Mouse (Mus musculus): ENCODE data around the gene Odaph. TPM values are rescaled to one million over a fixed set of nuclear protein-coding genes. Genes with fewer than 3 reads are reported as not detected.

Odaph gene
- total and polyA plus RNA-seq, 3 experiments, result 0.25 to 3.3 (median 1.7) TPM

GRCm38 (mm10) chr5:92000770-92001169 lies 13.5 kb downstream of the Odaph start:
- Histone ChIP-seq H3K9ac (ENCODE audit: insufficient read depth, low read depth) (no peak overlapping the region), H3K36me3 (replicated peaks in 1 of 2; ENCODE audit: control insufficient read depth in 1 of 2, insufficient read depth in 1 of 2, low read length in 1 of 2) (no peaks in the 10 kb centered on the region), H3K4me3 (replicated peaks in 1 of 3; ENCODE audit: low read depth in 2 of 3, low read length in 2 of 3, poor library complexity in 1 of 3) (no peak overlapping the region), H3K27me3 (replicated peaks) (no peaks in the 10 kb centered on the region), H3K79me2 (replicated peaks; ENCODE audit: control insufficient read depth, extremely low read depth, insufficient read depth, poor library complexity, severe bottlenecking) (no peaks in the 10 kb centered on the region), H3K27ac (ENCODE audit: insufficient read depth, low read depth) (no peak overlapping the region), H3K9me3 (replicated peaks; ENCODE audit: low read length) (peaks cover 22% of the 10 kb centered on the region), H3K4me1 (ENCODE audit: control insufficient read depth in 1 of 2, insufficient read depth in 2 of 2) (no peaks in the 10 kb centered on the region), H3K4me2 (ENCODE audit: insufficient read depth, low read depth, poor library complexity, severe bottlenecking) (no peak overlapping the region)
- peak; percentile 26 for DNase-seq (ENCODE audit: extremely low read depth)
- dilution Hi-C loops (cut with MboI; ENCODE audit: extremely low pct_ligation_motif_present, extremely low pct_unique_long_range_greater_than_20kb, low sequenced_read_pairs) (no loop called here), in situ Hi-C loops (cut with MboI; ENCODE audit: low pct_ligation_motif_present, low pct_unique_long_range_greater_than_20kb, low sequenced_read_pairs) (no loop called here)
- no peak for TF ChIP-seq CHD1 (IDR thresholded peaks at IDR 0.05; ENCODE audit: low read depth, low read length)
- no peak for TF ChIP-seq BHLHE40 (IDR thresholded peaks at IDR 0.05; ENCODE audit: low read depth, low read length)
- no peak for TF ChIP-seq JUN (IDR thresholded peaks at IDR 0.05; ENCODE audit: insufficient read depth, low read depth, low read length)
- no peak for TF ChIP-seq MYC (IDR thresholded peaks at IDR 0.05; ENCODE audit: low read depth, low read length)
- no peak for TF ChIP-seq ELF1 (IDR thresholded peaks at IDR 0.05; ENCODE audit: low read depth, low read length)
- TF ChIP-seq HCFC1 (IDR thresholded peaks at IDR 0.05; ENCODE audit: low read depth, low read length), result no peak
- no peak for TF ChIP-seq GABPA (IDR thresholded peaks at IDR 0.05; ENCODE audit: insufficient replicate concordance, low read depth, low read length)

- Histone ChIP-seq H3K4me2 (ENCODE audit: insufficient read depth, low read depth, poor library complexity, severe bottlenecking) (no peak overlapping the region), H3K4me3 (replicated peaks in 1 of 3; ENCODE audit: low read depth in 2 of 3, low read length in 2 of 3, poor library complexity in 1 of 3) (no peak overlapping the region), H3K4me1 (ENCODE audit: control insufficient read depth in 1 of 2, insufficient read depth in 2 of 2) (no peaks in the 10 kb centered on the region), H3K9ac (ENCODE audit: insufficient read depth, low read depth) (no peak overlapping the region), H3K27ac (ENCODE audit: insufficient read depth, low read depth) (no peak overlapping the region), H3K27me3 (replicated peaks) (no peaks in the 10 kb centered on the region), H3K9me3 (replicated peaks; ENCODE audit: low read length) (peaks cover 21% of the 10 kb centered on the region), H3K79me2 (replicated peaks; ENCODE audit: control insufficient read depth, extremely low read depth, insufficient read depth, poor library complexity, severe bottlenecking) (no peaks in the 10 kb centered on the region), H3K36me3 (replicated peaks in 1 of 2; ENCODE audit: control insufficient read depth in 1 of 2, insufficient read depth in 1 of 2, low read length in 1 of 2) (no peaks in the 10 kb centered on the region)
- in situ Hi-C loops (cut with MboI; ENCODE audit: low pct_ligation_motif_present, low pct_unique_long_range_greater_than_20kb, low sequenced_read_pairs), result no loop called here
- dilution Hi-C loops (cut with MboI; ENCODE audit: extremely low pct_ligation_motif_present, extremely low pct_unique_long_range_greater_than_20kb, low sequenced_read_pairs), result no loop called here
- TF ChIP-seq RAD21 (IDR thresholded peaks at IDR 0.05; ENCODE audit: low read depth, low read length), result peak; percentile 93
- TF ChIP-seq MYC (IDR thresholded peaks at IDR 0.05; ENCODE audit: low read depth, low read length), result 0 out of 2 replicates have a peak, but pooled peaks have one; percentile 18
- peak; percentile 73 to 88 for TF ChIP-seq CTCF (conservative IDR thresholded peaks at IDR 0.05 in 1 of 2, IDR thresholded peaks at IDR 0.05 in 1 of 2; ENCODE audit: low read depth in 2 of 2, low read length in 2 of 2)
- TF ChIP-seq SMC3 (IDR thresholded peaks at IDR 0.05; ENCODE audit: low read depth, low read length), result peak; percentile 82
- TF ChIP-seq TCF12 (IDR thresholded peaks at IDR 0.05; ENCODE audit: low read depth, low read length), result no peak
- TF ChIP-seq MEF2A (IDR thresholded peaks at IDR 0.05; ENCODE audit: borderline replicate concordance, low read depth, low read length), result no peak
- TF ChIP-seq POLR2A (IDR thresholded peaks at IDR 0.05; ENCODE audit: low read depth, low read length), result no peak
- TF ChIP-seq EP300 (IDR thresholded peaks at IDR 0.05; ENCODE audit: low read length), result no peak
- TF ChIP-seq CHD2 (IDR thresholded peaks at IDR 0.05; ENCODE audit: low read length), result no peak
- TF ChIP-seq KAT2A (IDR thresholded peaks at IDR 0.05; ENCODE audit: insufficient replicate concordance, low read length), result no peak
- TF ChIP-seq JUND (conservative IDR thresholded peaks at IDR 0.05; ENCODE audit: low read depth, low read length), result 0 out of 2 replicates have a peak, but pooled peaks have one; percentile 41
- TF ChIP-seq ZC3H11A (IDR thresholded peaks at IDR 0.05; ENCODE audit: low read depth, low read length), result peak; percentile 54
- no peak for TF ChIP-seq MAZ (IDR thresholded peaks at IDR 0.05; ENCODE audit: low read depth, low read length)
- peak; percentile 58 for DNase-seq (ENCODE audit: extremely low read depth)
Measured at GRCm38 (mm10) chr5:92003011-92003410, 15.7 kb downstream of the Odaph start.
